7 mouse cellular contexts compared by ENCODE assay signal in genomic region chr2:119035397-119035745, GRCm38 (mm10). TPM values are rescaled to one million over a fixed set of nuclear protein-coding genes. Genes with fewer than 3 reads are reported as not detected.
DNase-seq lines count a peak whose midpoint lies in the region; ATAC-seq and TF ChIP-seq lines count a peak whose summit lies in the region.

No protein-coding gene starts in this region.

- 8% methylated on average over 7 of the region's 7 CpGs for WGBS in forebrain, embryonic 16.5 days
- WGBS in liver, embryonic 14.5 days (ENCODE audit: insufficient replicate concordance): 12% methylated on average over 7 of the region's 7 CpGs

- H3K4me2 ChIP-seq in forebrain, embryonic 16.5 days (ENCODE audit: low read length): peak overlapping the region; percentile 73
- peak overlapping the region; percentile 78 for H3K4me2 ChIP-seq in liver, embryonic 14.5 days (ENCODE audit: low read depth)

- H3K27me3 ChIP-seq in testis, adult 2 months (ENCODE audit: control insufficient read depth, insufficient read depth, low read length): no peaks in the 10 kb centered on the region
- no peaks in the 10 kb centered on the region for H3K27me3 ChIP-seq in forebrain, embryonic 16.5 days (replicated peaks; ENCODE audit: control insufficient read depth, insufficient read depth, low read length)
- no peaks in the 10 kb centered on the region for H3K27me3 ChIP-seq in liver, embryonic 14.5 days (ENCODE audit: control insufficient read depth, insufficient read depth, low read length)

- H3K36me3 ChIP-seq in testis, adult 2 months (ENCODE audit: control insufficient read depth, insufficient read depth, low read length): no peaks in the 10 kb centered on the region; the same call in 1 of the 2 replicates
- H3K36me3 ChIP-seq in forebrain, embryonic 16.5 days (ENCODE audit: control insufficient read depth, insufficient read depth): peaks cover 6% of the 10 kb centered on the region
- peaks cover 19% of the 10 kb centered on the region for H3K36me3 ChIP-seq in liver, embryonic 14.5 days (replicated peaks; ENCODE audit: control insufficient read depth, insufficient read depth, low read depth)

- TF ChIP-seq EP300 in liver, embryonic 14.5 days (IDR thresholded peaks at IDR 0.05; ENCODE audit: low read depth): no peak

- peak overlapping the region; percentile 96 for H3K4me3 ChIP-seq in testis, adult 2 months (ENCODE audit: control insufficient read depth, low read depth, low read length)
- H3K4me3 ChIP-seq in forebrain, embryonic 16.5 days (replicated peaks; ENCODE audit: low read length): peak overlapping the region; percentile 81
- peak overlapping the region; percentile 70 to 91 for H3K4me3 ChIP-seq in liver, embryonic 14.5 days (ENCODE audit: insufficient read depth in 1 of 2, low read depth in 2 of 2, low read length in 2 of 2)

- H3K9ac ChIP-seq in forebrain, embryonic 16.5 days (replicated peaks; ENCODE audit: low read depth, low read length): peak overlapping the region; percentile 80
- H3K9ac ChIP-seq in liver, embryonic 14.5 days (replicated peaks): peak overlapping the region; percentile 85

- no peak overlapping the region for H3K27ac ChIP-seq in testis, adult 2 months (ENCODE audit: control insufficient read depth, insufficient read depth, low read depth, low read length)
- H3K27ac ChIP-seq in forebrain, embryonic 16.5 days (ENCODE audit: low read length): peak overlapping the region; percentile 88; the same call in 1 of the 2 replicates
- H3K27ac ChIP-seq in liver, embryonic 14.5 days: no peak overlapping the region

- ATAC-seq in forebrain, embryonic 16.5 days: no peak
- no peak for ATAC-seq in liver, embryonic 14.5 days (ENCODE audit: insufficient read depth)
- ATAC-seq in megakaryocyte progenitor cell, adult 5-6 weeks (replicated peaks; ENCODE audit: poor library complexity): no peak

- no peak for TF ChIP-seq CTCF in testis, adult 2 months (IDR thresholded peaks at IDR 0.05; ENCODE audit: control insufficient read depth, insufficient read depth, insufficient replicate concordance, low read depth, low read length)
- no peak for TF ChIP-seq CTCF in liver, embryonic 14.5 days (IDR thresholded peaks at IDR 0.05; ENCODE audit: low read depth)

- TF ChIP-seq POLR2A in testis, adult 2 months (IDR thresholded peaks at IDR 0.05; ENCODE audit: control insufficient read depth, low read depth, low read length): no peak

- DNase-seq in testis, postnatal 14 days (ENCODE audit: low spot score): no peak
- no peak for DNase-seq in liver, embryonic 14.5 days (ENCODE audit: low read depth in 3 of 3, low spot score in 3 of 3)
- no peak for DNase-seq in frontal cortex, postnatal 36 days (ENCODE audit: low spot score in 2 of 2)
- DNase-seq in adrenal gland, adult 2 months: no peak

- no peaks in the 10 kb centered on the region for H3K9me3 ChIP-seq in forebrain, embryonic 16.5 days (ENCODE audit: control insufficient read depth, low read length)
- H3K9me3 ChIP-seq in liver, embryonic 14.5 days (ENCODE audit: control insufficient read depth, low read length): no peaks in the 10 kb centered on the region

- H3K4me1 ChIP-seq in testis, adult 2 months (ENCODE audit: control insufficient read depth, insufficient read depth, low read length): no peaks in the 10 kb centered on the region
- peaks cover 7% of the 10 kb centered on the region for H3K4me1 ChIP-seq in forebrain, embryonic 16.5 days (replicated peaks; ENCODE audit: control insufficient read depth, insufficient read depth, low read length)
- peaks cover 4 to 6% of the 10 kb centered on the region in 2 experiments; a peak in 3 of 4 replicates for H3K4me1 ChIP-seq in liver, embryonic 14.5 days (replicated peaks; ENCODE audit: control insufficient read depth in 2 of 2, insufficient read depth in 2 of 2, low read length in 1 of 2)

RNA-seq across cellular contexts. Expression of gene Rpusd2, which starts 0.8 kb away (rescaled TPM):
- polyA plus RNA-seq in testis, adult 2 months (2012; rRNA removed): 4.7 and 4.8 TPM in 2 replicates
- 5.0 and 5.1 TPM in 2 replicates for polyA plus RNA-seq in forebrain, embryonic 16.5 days (2015; fragmentation: Nextera tagmentation; extraction: Ambion mirVana)
- polyA plus RNA-seq in liver, embryonic 14.5 days (2012; rRNA removed): 3.6 and 4.0 TPM in 2 replicates
- polyA plus RNA-seq in liver, embryonic 14.5 days (2014; fragmentation: Nextera tagmentation; extraction: Ambion mirVana): 2.3 and 3.0 TPM in 2 replicates
- 13.0 and 14.6 TPM in 2 replicates for total RNA-seq in megakaryocyte progenitor cell, adult 5-6 weeks (2015)
- 16.0 and 17.6 TPM in 2 replicates for total RNA-seq in megakaryocyte progenitor cell, adult 5-6 weeks (2017)
- 1 to 10 TPM; 4.1 to 5.5 TPM for total RNA-seq in adrenal gland, adult 2 months (2021)
- polyA plus RNA-seq in adrenal gland, adult 2 months (2012; rRNA removed): 3.2 and 3.5 TPM in 2 replicates

RNA-seq across cellular contexts. Expression of gene Ccdc32, which starts 6.2 kb away (rescaled TPM):
- 3.2 and 3.3 TPM in 2 replicates for polyA plus RNA-seq in testis, adult 2 months (2012; rRNA removed)
- polyA plus RNA-seq in forebrain, embryonic 16.5 days (2015; fragmentation: Nextera tagmentation; extraction: Ambion mirVana): 41.6 and 46.1 TPM in 2 replicates
- 5.4 and 6.9 TPM in 2 replicates for polyA plus RNA-seq in liver, embryonic 14.5 days (2012; rRNA removed)
- polyA plus RNA-seq in liver, embryonic 14.5 days (2014; fragmentation: Nextera tagmentation; extraction: Ambion mirVana): 12.6 and 12.9 TPM in 2 replicates
- total RNA-seq in megakaryocyte progenitor cell, adult 5-6 weeks (2015): 10.4 and 12.7 TPM in 2 replicates
- total RNA-seq in megakaryocyte progenitor cell, adult 5-6 weeks (2017): 15.2 and 16.2 TPM in 2 replicates
- total RNA-seq in adrenal gland, adult 2 months (2021): 10 to 100 TPM; 13.1 to 21.5 TPM
- 3.3 and 3.8 TPM in 2 replicates for polyA plus RNA-seq in adrenal gland, adult 2 months (2012; rRNA removed)

RNA-seq across cellular contexts. Expression of gene Knl1, which starts 11.5 kb away (rescaled TPM):
- 1.8 and 2.2 TPM in 2 replicates for polyA plus RNA-seq in testis, adult 2 months (2012; rRNA removed)
- polyA plus RNA-seq in forebrain, embryonic 16.5 days (2015; fragmentation: Nextera tagmentation; extraction: Ambion mirVana): 23.9 and 26.2 TPM in 2 replicates
- 3.4 and 6.2 TPM in 2 replicates for polyA plus RNA-seq in liver, embryonic 14.5 days (2012; rRNA removed)
- polyA plus RNA-seq in liver, embryonic 14.5 days (2014; fragmentation: Nextera tagmentation; extraction: Ambion mirVana): 45.5 and 49.7 TPM in 2 replicates
- total RNA-seq in megakaryocyte progenitor cell, adult 5-6 weeks (2015): 58.2 and 69.4 TPM in 2 replicates
- 55.3 and 78.8 TPM in 2 replicates for total RNA-seq in megakaryocyte progenitor cell, adult 5-6 weeks (2017)
- total RNA-seq in adrenal gland, adult 2 months (2021): 1 to 10 TPM in 1 of 2 experiments, under 1 TPM in 1; 0.59 to 1.4 TPM
- polyA plus RNA-seq in adrenal gland, adult 2 months (2012; rRNA removed): 0.06 and 0.08 TPM in 2 replicates
